Mouse (Mus musculus) myocyte (in vitro differentiated cells): Measurements from ENCODE around the gene Nde1.

Experiments used
- E2F4 ChIP-seq: IDR thresholded peaks from one replicate; pipeline ENCODE4 v1.6.1; 2011; ENCODE audit warnings: mild to moderate bottlenecking, control low read depth, moderate library complexity; ENCODE audit not compliant: insufficient read depth
- MAX ChIP-seq: IDR thresholded peaks from one replicate; pipeline ENCODE4 v1.6.1; 2011; ENCODE audit warnings: low read depth, mild to moderate bottlenecking, control low read depth
- MYOG ChIP-seq, 3 experiments: IDR thresholded peaks; one replicate each; pipeline ENCODE4 v1.6.1; 2011; ENCODE audit warnings: control low read depth in 2 of 3, low read depth in 2 of 3, mild to moderate bottlenecking in 2 of 3; ENCODE audit not compliant: insufficient read length in 2 of 3, control insufficient read depth in 1 of 3, insufficient read depth in 1 of 3
- POLR2A ChIP-seq: IDR thresholded peaks from one replicate; pipeline ENCODE4 v1.6.1; 2011; ENCODE audit warnings: low read depth, mild to moderate bottlenecking, control low read depth, moderate library complexity; ENCODE audit not compliant: insufficient read length
- POLR2AphosphoS2 ChIP-seq: IDR thresholded peaks from one replicate; pipeline ENCODE4 v1.6.1; 2011; ENCODE audit warnings: low read depth, control low read depth; ENCODE audit not compliant: insufficient read length
- SRF ChIP-seq: IDR thresholded peaks from one replicate; pipeline ENCODE4 v1.6.1; 2011; ENCODE audit warnings: low read depth; ENCODE audit not compliant: control insufficient read depth, insufficient read length
- TCF12 ChIP-seq: IDR thresholded peaks from one replicate; pipeline ENCODE4 v1.6.1; 2011; ENCODE audit warnings: mild to moderate bottlenecking, control low read depth; ENCODE audit not compliant: poor library complexity, insufficient read depth, severe bottlenecking
- USF1 ChIP-seq: IDR thresholded peaks from one replicate; pipeline ENCODE4 v1.6.1; 2011; ENCODE audit warnings: low read depth, mild to moderate bottlenecking, control low read depth, moderate library complexity

DNA sequence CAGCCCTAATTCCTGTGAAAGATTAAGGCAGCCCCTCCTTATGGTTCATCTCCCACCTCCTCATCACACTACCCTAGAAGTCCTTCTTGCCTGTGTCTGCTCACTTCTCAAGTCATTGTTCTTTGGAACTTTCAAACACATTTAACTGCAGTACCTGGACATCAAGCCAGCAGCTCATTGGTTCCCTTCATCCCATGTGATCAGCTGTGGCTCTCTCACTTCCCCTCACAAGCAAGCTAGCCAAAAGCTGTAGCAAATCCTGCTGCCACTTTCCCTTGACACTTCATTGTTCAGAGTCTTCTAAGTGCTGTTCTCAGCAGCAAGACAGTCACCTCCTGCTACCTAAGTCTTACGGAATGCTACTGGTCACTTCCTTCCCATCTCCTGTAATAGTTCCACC lies 37.8 kb upstream of the Nde1 start:
- TF ChIP-seq USF1, result no peak
- no peak for TF ChIP-seq TCF12
- no peak for TF ChIP-seq SRF
- no peak for TF ChIP-seq E2F4
- TF ChIP-seq POLR2AphosphoS2, result no peak
- no peak for TF ChIP-seq MAX
- TF ChIP-seq POLR2A, result no peak
- TF ChIP-seq MYOG (IDR thresholded peaks at IDR 0.05; ENCODE audit: control insufficient read depth in 1 of 3, insufficient read depth in 1 of 3, insufficient read length in 2 of 3, low read depth in 2 of 3), result no peak
